Mouse (Mus musculus): ENCODE data around the gene Fam19a5. TPM values are rescaled to one million over a fixed set of nuclear protein-coding genes. Genes with fewer than 3 reads are reported as not detected.

Gene Fam19a5
- polyA plus RNA-seq, 2 experiments: 0.08 TPM; not detected in 1

DNA sequence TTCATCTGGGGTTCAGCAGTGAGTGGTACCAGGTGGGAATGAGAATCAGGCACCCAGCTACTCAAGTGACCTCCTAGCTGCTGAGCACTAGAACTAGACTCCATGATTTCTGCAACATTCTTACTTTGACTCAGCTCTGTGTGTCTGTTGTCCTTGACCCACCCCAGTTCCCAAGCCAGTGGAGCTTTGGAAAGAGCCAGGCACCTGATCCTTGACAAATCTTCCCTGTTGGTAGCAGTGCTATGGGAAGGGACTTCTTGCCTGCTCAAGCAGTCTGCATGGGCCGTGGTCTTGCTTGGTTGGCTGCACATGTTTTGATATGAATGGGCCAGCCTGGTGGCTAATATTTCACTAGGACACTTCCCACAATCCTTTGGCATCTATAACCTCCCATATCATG, 158.7 kb downstream of the Fam19a5 start:
- 41% methylated on average over 1 of the region's 1 CpGs for WGBS (ENCODE audit: insufficient replicate concordance)
- TF ChIP-seq CTCF (IDR thresholded peaks at IDR 0.05; ENCODE audit: low read depth) (no peak), EP300 (IDR thresholded peaks at IDR 0.05; ENCODE audit: low read depth) (no peak)
- DNase-seq (ENCODE audit: low read depth in 3 of 3, low spot score in 3 of 3) (no peak), ATAC-seq (ENCODE audit: insufficient read depth) (no peak)
- H3K4me2 ChIP-seq (ENCODE audit: low read depth): no peak overlapping the region
- H3K36me3 ChIP-seq (replicated peaks; ENCODE audit: control insufficient read depth, insufficient read depth, low read depth): no peaks in the 10 kb centered on the region
- no peaks in the 10 kb centered on the region for H3K4me1 ChIP-seq (replicated peaks; ENCODE audit: control insufficient read depth in 2 of 2, insufficient read depth in 2 of 2, low read length in 1 of 2)
- no peak overlapping the region for H3K4me3 ChIP-seq (ENCODE audit: insufficient read depth in 1 of 2, low read depth in 2 of 2, low read length in 2 of 2)
- H3K27ac ChIP-seq: no peak overlapping the region
- H3K9me3 ChIP-seq (ENCODE audit: control insufficient read depth, low read length): no peaks in the 10 kb centered on the region
- H3K27me3 ChIP-seq (ENCODE audit: control insufficient read depth, insufficient read depth, low read length): no peaks in the 10 kb centered on the region
- no peak overlapping the region for H3K9ac ChIP-seq (replicated peaks)

DNA sequence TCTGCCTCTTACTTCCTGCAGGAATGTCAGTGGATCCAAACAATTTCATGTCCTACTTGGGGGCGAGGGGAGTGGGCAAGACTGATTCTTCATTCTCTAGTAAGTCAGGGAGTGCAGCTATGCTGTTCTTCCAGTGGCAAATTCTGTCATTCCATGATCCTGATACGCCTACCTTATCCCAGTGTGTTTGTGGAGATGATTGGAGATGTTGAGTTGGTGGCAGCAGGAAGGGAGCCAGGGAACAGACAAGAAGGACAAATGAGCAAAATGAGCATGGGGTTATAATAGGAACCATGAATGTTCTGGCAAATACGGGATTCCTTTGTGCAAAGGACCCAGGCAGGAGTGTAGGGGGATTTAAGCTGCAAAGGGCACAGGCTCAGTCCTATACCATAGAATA, 159.2 kb downstream of the Fam19a5 start:
- Histone ChIP-seq H3K4me3 (ENCODE audit: insufficient read depth in 1 of 2, low read depth in 2 of 2, low read length in 2 of 2) (no peak overlapping the region), H3K9me3 (ENCODE audit: control insufficient read depth, low read length) (no peaks in the 10 kb centered on the region), H3K27ac (no peak overlapping the region), H3K4me1 (replicated peaks; ENCODE audit: control insufficient read depth in 2 of 2, insufficient read depth in 2 of 2, low read length in 1 of 2) (no peaks in the 10 kb centered on the region), H3K27me3 (ENCODE audit: control insufficient read depth, insufficient read depth, low read length) (no peaks in the 10 kb centered on the region), H3K9ac (replicated peaks) (no peak overlapping the region), H3K4me2 (ENCODE audit: low read depth) (no peak overlapping the region), H3K36me3 (replicated peaks; ENCODE audit: control insufficient read depth, insufficient read depth, low read depth) (no peaks in the 10 kb centered on the region)
- TF ChIP-seq CTCF (IDR thresholded peaks at IDR 0.05; ENCODE audit: low read depth): no peak
- TF ChIP-seq EP300 (IDR thresholded peaks at IDR 0.05; ENCODE audit: low read depth): no peak
- ATAC-seq (ENCODE audit: insufficient read depth) (no peak), DNase-seq (ENCODE audit: low read depth in 3 of 3, low spot score in 3 of 3) (no peak)
- 62% methylated on average over 3 of the region's 3 CpGs for WGBS (ENCODE audit: insufficient replicate concordance)

- TF ChIP-seq CTCF (IDR thresholded peaks at IDR 0.05; ENCODE audit: low read depth): no peak
- no peak for TF ChIP-seq EP300 (IDR thresholded peaks at IDR 0.05; ENCODE audit: low read depth)
- Histone ChIP-seq H3K4me2 (ENCODE audit: low read depth) (no peak overlapping the region), H3K4me3 (ENCODE audit: insufficient read depth in 1 of 2, low read depth in 2 of 2, low read length in 2 of 2) (no peak overlapping the region), H3K4me1 (replicated peaks; ENCODE audit: control insufficient read depth in 2 of 2, insufficient read depth in 2 of 2, low read length in 1 of 2) (no peaks in the 10 kb centered on the region), H3K36me3 (replicated peaks; ENCODE audit: control insufficient read depth, insufficient read depth, low read depth) (no peaks in the 10 kb centered on the region), H3K9ac (replicated peaks) (no peak overlapping the region), H3K27me3 (ENCODE audit: control insufficient read depth, insufficient read depth, low read length) (no peaks in the 10 kb centered on the region), H3K9me3 (ENCODE audit: control insufficient read depth, low read length) (no peaks in the 10 kb centered on the region), H3K27ac (no peak overlapping the region)
- 57% methylated on average over 4 of the region's 4 CpGs for WGBS (ENCODE audit: insufficient replicate concordance)
- ATAC-seq (ENCODE audit: insufficient read depth): no peak
- DNase-seq (ENCODE audit: low read depth in 3 of 3, low spot score in 3 of 3): no peak
Measured at GRCm38 (mm10) chr15:87711790-87712189, 167.7 kb downstream of the Fam19a5 start.

GRCm38 (mm10) chr15:87712221-87712620, 168.1 kb downstream of the Fam19a5 start:
- no peaks in the 10 kb centered on the region for H3K27me3 ChIP-seq (ENCODE audit: control insufficient read depth, insufficient read depth, low read length)
- H3K9ac ChIP-seq (replicated peaks): no peak overlapping the region
- no peaks in the 10 kb centered on the region for H3K36me3 ChIP-seq (replicated peaks; ENCODE audit: control insufficient read depth, insufficient read depth, low read depth)
- no peak overlapping the region for H3K4me3 ChIP-seq (ENCODE audit: insufficient read depth in 1 of 2, low read depth in 2 of 2, low read length in 2 of 2)
- DNase-seq (ENCODE audit: low read depth in 3 of 3, low spot score in 3 of 3): no peak
- no peak overlapping the region for H3K27ac ChIP-seq
- H3K9me3 ChIP-seq (ENCODE audit: control insufficient read depth, low read length): no peaks in the 10 kb centered on the region
- WGBS (ENCODE audit: insufficient replicate concordance): 75% methylated on average over 8 of the region's 8 CpGs
- H3K4me1 ChIP-seq (replicated peaks; ENCODE audit: control insufficient read depth in 2 of 2, insufficient read depth in 2 of 2, low read length in 1 of 2): no peaks in the 10 kb centered on the region
- no peak overlapping the region for H3K4me2 ChIP-seq (ENCODE audit: low read depth)
- ATAC-seq (ENCODE audit: insufficient read depth): no peak
- TF ChIP-seq CTCF (IDR thresholded peaks at IDR 0.05; ENCODE audit: low read depth): no peak
- no peak for TF ChIP-seq EP300 (IDR thresholded peaks at IDR 0.05; ENCODE audit: low read depth)

DNA sequence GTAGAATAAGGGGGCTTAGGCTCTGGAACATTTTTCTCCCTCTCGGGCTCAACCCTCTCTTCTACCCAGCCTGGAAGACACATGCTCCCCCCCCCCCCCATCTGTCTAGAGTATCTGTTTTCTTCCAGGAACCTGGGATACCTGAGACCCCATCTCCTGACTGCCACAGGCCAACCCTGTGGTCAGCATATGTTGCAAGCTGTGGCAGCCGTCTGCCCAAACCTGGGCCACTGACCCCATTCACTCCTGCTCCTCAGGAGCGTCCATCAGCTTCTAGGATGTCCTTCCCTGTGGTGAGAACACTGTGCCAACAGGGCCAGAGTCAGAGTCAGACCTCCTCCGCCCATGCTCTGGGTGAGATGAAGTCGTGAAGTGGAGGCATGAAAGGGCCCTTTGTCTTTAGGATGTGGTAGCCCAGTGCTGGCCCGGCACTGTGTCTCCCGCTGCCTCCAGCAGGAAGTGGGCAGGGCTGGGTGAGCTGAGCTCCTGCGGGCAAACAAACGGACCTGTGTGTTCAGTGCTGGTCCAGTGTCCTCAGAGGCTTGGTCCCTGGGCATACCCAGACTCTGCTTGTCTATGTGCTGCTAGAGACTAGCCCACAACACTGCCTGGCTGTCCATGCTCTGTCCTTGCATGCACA, 171.1 kb downstream of the Fam19a5 start:
- ATAC-seq (ENCODE audit: insufficient read depth) (no peak), DNase-seq (ENCODE audit: low read depth in 3 of 3, low spot score in 3 of 3) (no peak)
- Histone ChIP-seq H3K9me3 (ENCODE audit: control insufficient read depth, low read length) (no peaks in the 10 kb centered on the region), H3K4me3 (ENCODE audit: insufficient read depth in 1 of 2, low read depth in 2 of 2, low read length in 2 of 2) (no peak overlapping the region), H3K36me3 (replicated peaks; ENCODE audit: control insufficient read depth, insufficient read depth, low read depth) (no peaks in the 10 kb centered on the region), H3K4me2 (ENCODE audit: low read depth) (no peak overlapping the region), H3K9ac (replicated peaks) (no peak overlapping the region), H3K27ac (no peak overlapping the region), H3K4me1 (replicated peaks; ENCODE audit: control insufficient read depth in 2 of 2, insufficient read depth in 2 of 2, low read length in 1 of 2) (no peaks in the 10 kb centered on the region), H3K27me3 (ENCODE audit: control insufficient read depth, insufficient read depth, low read length) (no peaks in the 10 kb centered on the region)
- no peak for TF ChIP-seq EP300 (IDR thresholded peaks at IDR 0.05; ENCODE audit: low read depth)
- no peak for TF ChIP-seq CTCF (IDR thresholded peaks at IDR 0.05; ENCODE audit: low read depth)
- 30% methylated on average over 8 of the region's 9 CpGs for WGBS (ENCODE audit: insufficient replicate concordance)
